Mouse (Mus musculus): ENCODE results near the gene Egf.

GRCm38 (mm10) chr3:129686196-129686595 is 68.9 kb downstream of the Egf start:
- TF ChIP-seq CTCF (IDR thresholded peaks at IDR 0.05; ENCODE audit: low read depth, low read length) (no peak), POLR2A (IDR thresholded peaks at IDR 0.05; ENCODE audit: borderline replicate concordance, low read depth, low read length) (no peak)
